Mouse (Mus musculus) heart, postnatal 0 days (tissue): Measurements from ENCODE around the gene Sephs2. TPM values are rescaled to one million over a fixed set of nuclear protein-coding genes. Genes with fewer than 3 reads are reported as not detected.
A peak's percentile ranks its signal among the peaks of the same experiment; 100 is the strongest.

Source experiments
- ATAC-seq: fragments of 200-750 bp; cut with Nextera tagmentation; 2 replicates; pipeline ENCODE4 v1.8.0; 2017; ENCODE audit warnings: low read depth, moderate number of reproducible peaks, moderate library complexity; ENCODE audit not compliant: insufficient read depth
- DNase-seq: peaks from one replicate; pipeline ENCODE4 v3.0.0-alpha.2; 2016; ENCODE audit warnings: low spot score
- H3K27ac ChIP-seq: fragments of 300-500 bp; sonication (generic); 2 replicates; pipeline ENCODE4 v1.5.1; 2014; ENCODE audit warnings: low read depth, mild to moderate bottlenecking
- H3K27me3 ChIP-seq: fragments of 300-500 bp; sonication (generic); 2 replicates; pipeline ENCODE4 v1.6.1; 2014; ENCODE audit warnings: low read length, mixed read lengths; ENCODE audit not compliant: control insufficient read depth, insufficient read depth
- H3K36me3 ChIP-seq: fragments of 300-500 bp; sonication (generic); replicated peaks from 2 replicates; pipeline ENCODE4 v1.6.1; 2014; ENCODE audit warnings: low read length, mixed read lengths; ENCODE audit not compliant: control insufficient read depth, insufficient read depth
- H3K4me1 ChIP-seq: fragments of 300-500 bp; sonication (generic); 2 replicates; pipeline ENCODE4 v1.6.1; 2014; ENCODE audit warnings: antibody characterized with exemption; ENCODE audit not compliant: control insufficient read depth, insufficient read depth
- H3K4me2 ChIP-seq: fragments of 300-500 bp; sonication (generic); 2 replicates; pipeline ENCODE4 v1.6.1; 2014; ENCODE audit warnings: low read depth, mild to moderate bottlenecking, low read length, moderate library complexity
- H3K4me3 ChIP-seq: fragments of 300-500 bp; sonication (generic); 2 replicates; pipeline ENCODE4 v1.5.1; 2014; ENCODE audit warnings: low read depth, low read length
- H3K9ac ChIP-seq: fragments of 300-500 bp; sonication (generic); replicated peaks from 2 replicates; pipeline ENCODE4 v1.6.1; 2014; ENCODE audit warnings: low read depth, low read length, mixed read lengths
- H3K9me3 ChIP-seq: fragments of 300-500 bp; sonication (generic); replicated peaks from 2 replicates; pipeline ENCODE4 v1.6.1; 2016; ENCODE audit warnings: low read length; ENCODE audit not compliant: control insufficient read depth
- CTCF ChIP-seq: IDR thresholded peaks from 2 replicates; pipeline ENCODE4 v1.5.1; 2016; ENCODE audit warnings: antibody characterized with exemption, control low read depth, low read depth
- EP300 ChIP-seq: IDR thresholded peaks from 2 replicates; pipeline ENCODE4 v1.6.1; 2016; ENCODE audit warnings: antibody characterized with exemption, low read depth
- WGBS: fragments of 180-500 bp; shearing (Covaris S2); extraction: QIAGEN DNeasy Blood & Tissue Kit; methylation state at CpG from one replicate; pipeline ENCODE4 v1.1.7; 2014; 5-methylcytosine and 5-hydroxymethylcytosine counted together
- polyA plus RNA-seq: library from polyadenylated mRNA; unstranded; fragments of >200 nt; fragmentation: Nextera tagmentation; extraction: Ambion mirVana; gene quantifications from 2 replicates; pipeline ENCODE4 v1.2.1, GENCODE M21; 2015
- total RNA-seq: library from RNA; depleted of rRNA; stranded (reverse); fragments of >200 nt; gene quantifications from 2 replicates; pipeline ENCODE4 v1.2.3, GENCODE M21; 2014; ENCODE audit warnings: low replicate concordance

Gene Sephs2
- total and polyA plus RNA-seq, 2 experiments from 2014 or later, result 55.7 to 78.0 TPM

- DNase-seq, result no peak
- H3K4me1 ChIP-seq, result no peaks in the 10 kb centered on the region
- no peaks in the 10 kb centered on the region for H3K9me3 ChIP-seq
- WGBS, result 43% methylated on average over 3 of the region's 3 CpGs
- no peak overlapping the region for H3K4me2 ChIP-seq
- no peaks in the 10 kb centered on the region for H3K27me3 ChIP-seq
- TF ChIP-seq CTCF (no peak), EP300 (no peak)
- H3K4me3 ChIP-seq, result no peak overlapping the region
- no peak overlapping the region for H3K9ac ChIP-seq
- H3K36me3 ChIP-seq, result no peaks in the 10 kb centered on the region
- peak overlapping the region; percentile 20; the same call in 1 of the 2 replicates for H3K27ac ChIP-seq
- ATAC-seq, result no peak
Measured at GRCm38 (mm10) chr7:127280092-127280491, 6.2 kb upstream of the Sephs2 start.

- 24% methylated on average over 8 of the region's 8 CpGs for WGBS
- Histone ChIP-seq H3K27me3 (no peaks in the 10 kb centered on the region), H3K4me3 (no peak overlapping the region), H3K36me3 (no peaks in the 10 kb centered on the region), H3K27ac (no peak overlapping the region), H3K4me1 (no peaks in the 10 kb centered on the region), H3K9me3 (no peaks in the 10 kb centered on the region), H3K4me2 (no peak overlapping the region), H3K9ac (no peak overlapping the region)
- ATAC-seq (no peak), DNase-seq (no peak)
- TF ChIP-seq EP300 (no peak), CTCF (peak; percentile 50)
Measured at GRCm38 (mm10) chr7:127278311-127278710, 4.5 kb upstream of the Sephs2 start.

- Histone ChIP-seq H3K4me2 (no peak overlapping the region), H3K27me3 (no peaks in the 10 kb centered on the region), H3K4me3 (no peak overlapping the region), H3K36me3 (peaks cover 5% of the 10 kb centered on the region), H3K4me1 (peaks cover 11% of the 10 kb centered on the region), H3K27ac (no peak overlapping the region), H3K9me3 (no peaks in the 10 kb centered on the region), H3K9ac (no peak overlapping the region)
- no peak for ATAC-seq
- DNase-seq, result no peak
- TF ChIP-seq CTCF (no peak), EP300 (no peak)
- 73% methylated on average over 5 of the region's 5 CpGs for WGBS
Measured at GRCm38 (mm10) chr7:127276519-127276961, 2.7 kb upstream of the Sephs2 start.

DNA sequence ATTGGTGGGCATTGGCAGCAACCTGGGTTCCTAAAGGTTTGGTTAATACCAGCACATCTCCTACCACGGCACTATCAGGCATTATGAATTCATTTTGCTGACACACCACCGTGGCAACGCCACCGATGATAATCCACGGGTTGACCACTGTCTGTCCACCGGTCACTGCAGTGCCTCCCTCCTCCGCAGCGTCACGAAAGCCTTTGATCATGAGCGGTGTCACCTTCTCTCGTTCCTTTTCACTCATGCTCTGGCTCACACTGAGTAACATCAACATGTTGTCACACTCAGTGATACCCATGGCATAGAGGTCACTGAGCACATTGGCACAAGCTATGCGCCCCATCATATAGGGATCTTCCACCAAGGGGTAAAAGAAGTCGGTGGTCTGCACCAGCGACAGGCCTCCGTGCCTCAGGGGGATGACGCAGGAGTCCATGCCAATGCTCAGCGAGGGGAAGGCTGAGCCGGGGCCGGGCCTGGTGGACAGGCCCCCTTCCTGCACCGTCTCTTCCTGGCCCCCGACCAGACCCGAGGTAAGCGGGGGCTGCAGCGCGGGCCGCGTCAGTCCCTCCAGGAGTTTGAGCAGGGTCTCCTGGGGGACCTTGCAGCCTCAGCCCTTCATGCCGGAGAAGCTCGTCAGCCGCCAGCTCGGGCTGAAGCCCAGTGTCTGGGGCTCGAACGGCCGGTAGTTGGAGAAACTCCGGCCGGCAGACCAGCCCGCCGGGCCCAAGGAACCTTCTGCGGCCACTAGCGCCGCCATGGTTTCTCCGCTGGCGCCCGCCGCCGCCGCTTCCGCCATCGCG, 534 bp downstream of the Sephs2 start:
- peaks cover 11% of the 10 kb centered on the region for H3K4me1 ChIP-seq
- ATAC-seq, result peak; percentile 73
- WGBS, result 10% methylated on average over 48 of the region's 50 CpGs
- H3K36me3 ChIP-seq, result peaks cover 16% of the 10 kb centered on the region
- DNase-seq, result no peak
- peak overlapping the region; percentile 84 for H3K4me2 ChIP-seq
- H3K27me3 ChIP-seq, result no peaks in the 10 kb centered on the region
- H3K4me3 ChIP-seq, result peak overlapping the region; percentile 80
- peak overlapping the region; percentile 91 for H3K27ac ChIP-seq
- H3K9me3 ChIP-seq, result no peaks in the 10 kb centered on the region
- no peak for TF ChIP-seq EP300
- TF ChIP-seq CTCF, result no peak
- H3K9ac ChIP-seq, result peak overlapping the region; percentile 87

DNA sequence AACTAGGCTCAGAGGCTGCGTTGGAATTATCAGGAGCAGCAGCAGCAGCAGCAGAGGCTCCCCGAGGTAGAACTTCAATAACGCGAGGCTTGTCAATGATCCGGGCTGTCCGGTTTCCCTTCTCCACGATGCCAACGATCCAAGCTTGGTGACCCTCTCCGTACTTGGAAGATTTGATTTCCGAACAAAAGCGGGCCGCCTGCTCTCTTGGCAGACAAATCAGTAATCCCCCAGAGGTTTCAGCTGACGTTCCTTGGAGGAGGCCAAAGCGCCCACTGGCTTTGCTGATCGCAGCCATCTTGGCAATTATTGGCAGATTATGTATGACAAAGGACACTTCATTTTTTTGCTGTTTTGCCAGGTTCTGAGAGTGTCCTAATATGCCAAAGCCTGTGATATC, 1.3 kb downstream of the Sephs2 start:
- H3K9ac ChIP-seq, result no peak overlapping the region

GRCm38 (mm10) chr7:127271093-127271492, 2.8 kb downstream of the Sephs2 start:
- 91% methylated on average over 4 of the region's 4 CpGs for WGBS
- Histone ChIP-seq H3K27ac (no peak overlapping the region), H3K4me2 (no peak overlapping the region), H3K9ac (no peak overlapping the region), H3K9me3 (no peaks in the 10 kb centered on the region), H3K4me3 (no peak overlapping the region), H3K36me3 (peaks cover 16% of the 10 kb centered on the region), H3K4me1 (peaks cover 11% of the 10 kb centered on the region), H3K27me3 (no peaks in the 10 kb centered on the region)
- no peak for DNase-seq
- ATAC-seq, result no peak
- TF ChIP-seq CTCF (no peak), EP300 (no peak)

More for the DNA sequence above, 1.3 kb downstream of the Sephs2 start:
- no peak overlapping the region for H3K27ac ChIP-seq
- no peaks in the 10 kb centered on the region for H3K27me3 ChIP-seq
- H3K4me1 ChIP-seq, result peaks cover 11% of the 10 kb centered on the region
- ATAC-seq (no peak), DNase-seq (no peak)
- H3K4me3 ChIP-seq, result peak overlapping the region; percentile 80
- TF ChIP-seq EP300, result no peak
- no peak for TF ChIP-seq CTCF
- peaks cover 16% of the 10 kb centered on the region for H3K36me3 ChIP-seq
- 88% methylated on average over 15 of the region's 15 CpGs for WGBS
- peak overlapping the region; percentile 84 for H3K4me2 ChIP-seq
- no peaks in the 10 kb centered on the region for H3K9me3 ChIP-seq
